Mouse (Mus musculus) E14TG2a.4 (cell line): Measurements from ENCODE around the gene Tcaim.

Experiments
- CTCF ChIP-seq: conservative IDR thresholded peaks from 2 replicates; pipeline ENCODE4 v1.5.1; 2014; ENCODE audit warnings: low read length
- POU5F1 ChIP-seq: IDR thresholded peaks from 2 replicates; pipeline ENCODE4 v1.6.1; 2014; ENCODE audit warnings: low read length, borderline replicate concordance

DNA sequence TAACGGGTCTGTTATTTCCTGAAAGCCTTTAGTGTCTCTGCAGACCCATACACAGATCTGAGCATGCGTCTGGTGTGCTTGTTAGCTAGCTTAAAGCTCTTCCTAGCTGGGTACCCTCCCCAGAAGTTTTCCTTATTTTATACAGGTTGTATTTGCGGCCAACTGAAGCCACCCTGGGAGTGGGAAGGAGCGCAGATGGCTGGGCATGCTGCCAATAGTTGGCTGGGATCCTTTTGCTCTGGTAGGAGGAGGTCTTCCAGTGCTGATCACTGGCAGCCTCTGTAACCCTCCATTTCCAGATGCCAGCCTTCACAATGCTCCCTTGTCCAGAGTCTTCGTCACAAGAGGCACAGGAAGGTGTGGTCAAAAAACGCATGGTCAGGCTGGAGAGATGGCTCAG, 31.5 kb downstream of the Tcaim start:
- TF ChIP-seq CTCF = no peak
- no peak for TF ChIP-seq POU5F1
